Mouse (Mus musculus) adrenal gland, adult (tissue): ENCODE measurements around the gene Nnat.
"Not testable (repeated sequence)": the region's sequence is repeated elsewhere in the genome, so short reads cannot be mapped to it uniquely, and the experiment has no call there.

Experiments
- DNase-seq, 2 experiments: peaks; one replicate each; pipeline ENCODE4 v3.0.0; 2022 to 2023; ENCODE audit warnings: low spot score in 1 of 2; ENCODE audit not compliant: inconsistent age in 2 of 2

The Nnat gene

DNA sequence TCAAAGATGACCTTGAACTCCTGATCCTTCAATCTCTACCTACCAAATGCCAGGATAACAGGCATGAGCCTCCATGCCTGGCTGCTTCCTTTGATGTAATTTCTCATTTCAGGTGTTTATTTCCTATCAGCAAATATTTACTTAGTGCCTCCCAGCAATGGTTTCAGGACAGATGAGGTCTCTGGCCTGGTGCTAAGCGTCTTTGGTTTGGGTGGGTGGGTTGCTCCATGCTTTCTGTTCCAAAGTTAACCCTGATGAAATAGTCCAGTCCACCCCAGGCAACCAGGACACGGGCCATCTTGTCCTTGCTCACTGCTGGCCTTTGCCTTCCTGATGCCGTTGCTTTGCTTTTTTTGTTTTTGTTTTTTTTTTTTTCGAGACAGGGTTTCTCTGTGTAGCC is 9.6 kb upstream of the Nnat start:
- DNase-seq = no peak

- DNase-seq = peak; percentile 25 to 53
Measured at GRCm38 (mm10) chr2:157552158-157552886, 7.6 kb upstream of the Nnat start.

GRCm38 (mm10) chr2:157556074-157556698 is 3.7 kb upstream of the Nnat start:
- no peak for DNase-seq

GRCm38 (mm10) chr2:157558051-157558450 is 1.8 kb upstream of the Nnat start:
- no peak for DNase-seq

DNA sequence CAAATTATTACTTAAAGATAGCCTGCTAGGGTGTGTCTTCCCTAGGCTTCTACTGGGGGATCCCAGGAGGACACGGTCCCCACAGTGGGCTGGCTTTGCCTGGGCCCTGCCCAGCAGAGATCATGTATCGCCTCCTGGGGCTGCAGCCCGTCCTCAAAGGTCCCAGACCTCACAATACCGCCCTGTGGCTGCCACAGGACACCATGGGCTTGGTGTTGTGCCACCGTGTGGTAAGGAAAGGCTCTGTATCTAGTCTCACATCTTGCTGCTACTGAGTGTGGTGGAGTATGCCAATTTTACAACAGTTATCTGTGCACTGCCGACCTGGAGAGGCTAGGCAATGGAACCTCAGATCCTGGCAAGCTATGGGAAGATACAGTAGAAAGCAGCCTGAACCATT is 1.4 kb upstream of the Nnat start:
- no peak for DNase-seq

DNA sequence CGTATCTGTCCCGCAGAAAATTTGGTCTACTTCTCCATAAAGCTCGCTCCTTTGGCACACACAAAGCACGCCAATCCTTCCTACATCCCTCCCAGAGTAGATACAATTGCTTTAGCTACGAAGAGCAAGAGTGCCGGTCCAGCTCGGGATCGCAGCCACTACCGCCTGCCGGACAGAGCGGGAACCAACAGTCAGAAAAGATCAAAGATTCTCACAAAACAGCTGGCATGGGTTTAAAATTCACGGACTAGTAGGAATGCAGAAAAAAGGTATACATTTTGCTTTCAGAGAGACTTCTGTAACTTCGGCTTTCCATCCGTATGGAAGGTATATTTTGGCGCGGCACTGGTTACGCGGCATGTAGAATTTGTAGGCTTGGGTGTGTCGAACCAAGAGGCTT is 438 bp upstream of the Nnat start:
- DNase-seq = no peak

DNA sequence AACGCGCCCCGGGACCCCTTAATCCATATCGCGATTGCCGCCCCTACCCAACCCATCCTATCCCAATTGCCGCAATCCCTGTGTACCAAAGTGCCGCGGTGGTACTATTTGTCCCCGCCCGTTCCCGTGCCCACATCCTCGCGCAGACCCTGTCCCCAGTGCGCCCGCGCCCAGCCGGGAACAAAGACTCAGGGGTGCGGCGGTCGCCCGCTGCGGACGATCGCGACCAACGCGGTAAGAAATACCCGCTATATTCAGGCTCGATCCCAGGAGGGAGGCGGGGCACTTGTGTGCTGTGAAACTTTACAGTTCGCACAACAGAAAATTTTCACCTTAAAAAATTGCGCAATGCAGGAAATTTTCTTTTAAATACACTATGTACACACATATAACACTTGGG is 424 bp downstream of the Nnat start:
- DNase-seq = no peak

- DNase-seq = peak; percentile 86 to 93
Measured at GRCm38 (mm10) chr2:157561165-157561836, 1.4 kb downstream of the Nnat start.

DNA sequence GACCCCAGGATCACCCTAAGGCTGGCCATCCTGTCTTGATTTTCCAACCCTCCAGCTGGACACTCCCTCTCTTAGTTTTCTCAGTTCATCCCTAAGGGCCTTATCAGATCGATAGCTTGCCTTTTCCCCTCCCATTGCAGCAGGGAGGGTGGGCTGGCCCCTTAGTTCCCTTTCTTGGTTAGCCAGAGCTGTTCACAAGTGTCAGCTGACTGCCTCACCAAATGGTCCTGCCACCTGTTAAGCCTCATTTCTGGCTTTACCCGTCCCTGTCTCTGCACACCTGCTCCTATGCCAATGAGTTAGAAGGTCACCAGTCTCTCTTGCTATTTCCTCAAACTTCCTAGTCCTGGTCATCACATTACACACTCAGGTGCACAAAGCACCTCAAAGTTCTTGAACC is 3.2 kb downstream of the Nnat start:
- DNase-seq = peak in 1 of 2 experiments; percentile 29

GRCm38 (mm10) chr2:157564723-157565122 is 4.8 kb downstream of the Nnat start:
- peak in 1 of 2 experiments; percentile 51 for DNase-seq

DNA sequence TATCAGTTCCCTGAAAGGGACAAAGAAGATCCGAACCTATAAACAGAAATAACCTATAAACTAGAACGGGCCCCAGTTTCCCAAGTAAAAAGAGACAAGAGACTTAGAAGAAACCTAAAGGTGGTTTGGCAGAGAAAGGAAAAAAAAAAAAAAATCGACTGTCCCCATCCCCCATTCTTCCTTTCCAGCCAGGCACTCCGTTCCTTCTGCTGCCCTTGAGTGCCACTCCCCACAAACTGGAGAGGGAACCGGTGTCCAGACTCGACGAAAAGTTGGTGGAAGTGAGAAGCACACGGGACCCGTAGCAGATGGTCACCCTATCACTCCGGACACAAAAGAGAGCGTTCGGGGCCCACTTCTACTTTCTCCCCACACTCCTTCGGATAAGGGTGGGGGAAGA is 5.6 kb downstream of the Nnat start:
- DNase-seq = peak; percentile 19 to 66

- DNase-seq = no peak
Measured at GRCm38 (mm10) chr2:157565898-157566259, 6.0 kb downstream of the Nnat start.

GRCm38 (mm10) chr2:157566260-157566952 is 6.5 kb downstream of the Nnat start:
- DNase-seq = peak; percentile 90 to 99

- peak in 1 of 2 experiments; percentile 74 for DNase-seq
Measured at GRCm38 (mm10) chr2:157567235-157567961, 7.5 kb downstream of the Nnat start.

GRCm38 (mm10) chr2:157568881-157569280 is 9.0 kb downstream of the Nnat start:
- DNase-seq = no peak

- peak; percentile 52 to 87 for DNase-seq
Measured at GRCm38 (mm10) chr2:157569796-157570485, 10.1 kb downstream of the Nnat start.

DNA sequence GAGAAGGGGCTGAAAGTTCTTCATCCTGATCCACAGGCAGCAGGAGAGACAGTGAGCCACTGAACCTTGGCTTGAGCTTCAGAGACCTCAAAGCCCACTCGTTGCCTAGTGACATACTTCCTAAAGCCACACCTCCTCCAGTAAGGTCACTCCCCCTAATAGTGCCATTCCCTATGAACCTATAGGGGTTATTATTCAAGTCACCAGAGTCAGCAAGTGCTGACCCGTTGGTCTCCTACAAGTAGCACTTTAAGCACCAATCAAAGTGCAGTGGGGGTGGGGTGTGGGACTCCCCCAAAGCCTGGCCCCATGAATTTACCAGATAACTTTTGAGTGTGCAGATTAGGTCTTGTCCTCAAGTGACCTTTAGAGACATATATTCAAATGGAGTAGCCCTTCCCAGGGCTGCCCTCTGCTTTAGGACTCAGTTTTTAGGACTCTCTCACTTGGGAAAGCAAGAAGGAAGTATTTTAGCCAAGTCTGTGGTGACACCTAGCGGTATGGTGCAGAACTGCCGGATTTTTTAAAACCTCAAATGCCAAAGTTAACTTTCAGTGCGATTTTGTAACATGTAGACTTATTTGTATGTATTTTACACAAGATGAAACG is 11.4 kb downstream of the Nnat start, which contains the start of gene Blcap:
Blcap (minus strand) TSS at position 51 of the 609 bp plus-strand sequence.
- DNase-seq = peak; percentile 51 to 89

- no peak for DNase-seq
Measured at GRCm38 (mm10) chr2:157572786-157573185, 12.9 kb downstream of the Nnat start.

- DNase-seq = not testable (repeated sequence)
Measured at GRCm38 (mm10) chr2:157585351-157585750, 25.5 kb downstream of the Nnat start.
